Mouse (Mus musculus): ENCODE results near the gene Cyp2c66.
"Not testable (repeated sequence)": the region's sequence is repeated elsewhere in the genome, so short reads cannot be mapped to it uniquely, and the experiment has no call there.

Cyp2c66 gene

DNA sequence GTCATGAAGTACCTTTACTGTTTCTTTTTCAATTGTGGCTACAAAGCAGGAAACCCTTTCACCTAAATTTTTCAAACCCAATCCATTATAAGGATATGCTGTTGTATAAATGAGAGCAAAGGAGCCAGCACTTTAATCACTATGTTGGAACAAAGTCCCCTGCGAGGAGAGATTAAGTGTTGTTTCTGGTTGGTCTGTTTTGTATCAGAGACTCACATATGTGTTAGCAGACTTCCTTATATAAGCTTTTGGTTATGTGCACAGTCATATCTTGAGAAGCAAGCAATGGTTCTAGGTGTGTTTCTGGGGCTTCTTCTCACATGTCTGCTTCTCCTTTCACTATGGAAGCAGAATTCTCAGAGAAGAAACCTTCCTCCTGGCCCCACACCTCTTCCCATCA, at the start of gene Cyp2c66:
TSS of gene Cyp2c66 (plus strand) at position 255 of the 400 bp plus-strand sequence.
- DNase-seq (ENCODE audit: low spot score in 2 of 2): no peak

DNA sequence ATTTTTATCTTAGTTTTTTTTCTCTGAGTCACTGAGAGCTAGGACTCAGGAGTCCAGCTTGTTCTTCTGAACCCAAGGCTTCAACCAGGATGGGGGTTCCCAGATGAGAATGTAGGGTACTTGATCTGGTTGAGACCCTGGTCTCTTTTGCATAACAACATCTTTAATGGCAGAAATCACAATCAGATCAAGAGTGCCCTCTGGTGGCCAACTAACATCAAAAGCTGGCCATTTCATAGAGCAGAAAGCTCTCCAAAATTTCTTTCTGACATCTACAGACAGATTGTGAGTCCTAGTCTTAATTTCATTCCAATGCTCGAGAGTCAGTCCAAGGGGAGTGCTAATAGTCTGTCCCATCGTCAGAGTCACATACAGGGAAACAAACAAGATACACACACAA, 14.9 kb upstream of the Cyp2c66 start:
- DNase-seq (ENCODE audit: low spot score in 2 of 2): not testable (repeated sequence)

- DNase-seq (ENCODE audit: low spot score in 2 of 2): not testable (repeated sequence)
These were observed 43.1 kb downstream of the Cyp2c66 start for GRCm38 (mm10) chr19:39156836-39157235.

All from left cerebral cortex, adult 9 months (tissue).